Mouse (Mus musculus) G1E (cell line): ENCODE measurements around the gene Nell1.

ENCODE experiments used
- CTCF ChIP-seq: IDR thresholded peaks from 2 replicates; pipeline ENCODE4 v1.5.1; 2012; ENCODE audit warnings: low read depth, low read length, inconsistent platforms, mixed read lengths
- GATA1 ChIP-seq: IDR thresholded peaks from 2 replicates; pipeline ENCODE4 v1.6.1; 2012; ENCODE audit warnings: borderline replicate concordance, low read length, inconsistent platforms, mixed read lengths
- GATA2 ChIP-seq: IDR thresholded peaks from 2 replicates; pipeline ENCODE4 v1.6.1; 2012; ENCODE audit warnings: low read depth, low read length, inconsistent platforms, borderline replicate concordance
- TAL1 ChIP-seq: conservative IDR thresholded peaks from 2 replicates; pipeline ENCODE4 v1.6.1; 2012; ENCODE audit warnings: low read depth, low read length, inconsistent platforms, mixed read lengths

DNA sequence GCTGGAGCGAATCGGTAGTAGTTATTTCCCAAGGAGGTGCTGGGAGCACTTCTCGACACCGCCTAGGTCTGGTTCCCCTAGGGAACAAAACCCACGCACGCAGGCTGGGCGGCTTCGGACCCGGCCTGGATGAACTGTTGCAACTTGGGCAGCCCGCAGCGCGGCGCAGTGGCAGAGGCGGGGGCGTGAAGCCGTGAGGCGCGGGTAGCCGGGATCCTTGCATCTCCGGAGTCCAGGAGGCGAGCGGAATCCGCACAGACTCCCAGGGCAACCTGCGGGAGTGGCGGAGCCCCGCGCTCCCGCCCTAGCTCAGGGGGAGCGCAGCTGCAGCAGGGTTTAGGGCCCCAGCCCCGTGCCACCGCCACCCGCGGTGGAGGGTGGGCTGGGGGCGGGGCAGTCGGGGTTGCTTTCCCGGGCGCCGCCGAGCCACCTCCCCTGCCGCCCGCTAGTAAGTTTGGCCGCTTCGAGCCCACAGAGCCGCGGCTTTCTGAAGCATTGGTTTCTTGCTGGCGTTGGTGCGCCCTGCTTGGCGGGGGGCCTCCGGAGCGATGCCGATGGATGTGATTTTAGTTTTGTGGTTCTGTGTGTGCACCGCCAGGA is at the start of gene Nell1:
- TF ChIP-seq CTCF (no peak), GATA1 (no peak), TAL1 (no peak), GATA2 (no peak)
